Mouse (Mus musculus) C2C12 (cell line): ENCODE data around the gene Tmem14a. TPM values are rescaled to one million over a fixed set of nuclear protein-coding genes. Genes with fewer than 3 reads are reported as not detected.

Experiments used
- H3K27me3 ChIP-seq: one replicate; pipeline ENCODE4 v1.6.1; 2011; ENCODE audit not compliant: control insufficient read depth, insufficient read depth, insufficient read length
- H3K36me3 ChIP-seq: one replicate; pipeline ENCODE4 v1.6.1; 2011; ENCODE audit not compliant: control insufficient read depth, insufficient read depth
- H3K4me3 ChIP-seq: one replicate; pipeline ENCODE4 v1.5.1; 2011; ENCODE audit warnings: mild to moderate bottlenecking, control low read depth; ENCODE audit not compliant: poor library complexity, insufficient read depth, severe bottlenecking
- H3K79me2 ChIP-seq: one replicate; pipeline ENCODE4 v1.6.1; 2011; ENCODE audit not compliant: control insufficient read depth, insufficient read depth
- H3K79me3 ChIP-seq: one replicate; pipeline ENCODE4 v1.6.1; 2011; ENCODE audit warnings: low read depth, control low read depth
- H3ac ChIP-seq: one replicate; pipeline ENCODE3; 2011; ENCODE audit warnings: low read depth; ENCODE audit not compliant: control insufficient read depth, insufficient read length
- CEBPB ChIP-seq: IDR thresholded peaks from one replicate; pipeline ENCODE4 v1.6.1; 2011; ENCODE audit warnings: low read depth, mild to moderate bottlenecking, control low read depth, moderate library complexity
- CTCF ChIP-seq: IDR thresholded peaks from one replicate; pipeline ENCODE4 v1.5.1; 2011; ENCODE audit not compliant: control insufficient read depth, insufficient read depth, insufficient read length
- FOSL1 ChIP-seq: IDR thresholded peaks from one replicate; pipeline ENCODE4 v1.8.0; 2011; ENCODE audit warnings: mild to moderate bottlenecking, low read length; ENCODE audit not compliant: poor library complexity, insufficient read depth, severe bottlenecking
- MAX ChIP-seq: IDR thresholded peaks from one replicate; pipeline ENCODE4 v1.6.1; 2011; ENCODE audit warnings: mild to moderate bottlenecking, control low read depth
- MYOD1 ChIP-seq: IDR thresholded peaks from one replicate; pipeline ENCODE4 v1.6.1; 2011; ENCODE audit warnings: low read depth; ENCODE audit not compliant: control insufficient read depth, insufficient read length
- MYOG ChIP-seq: IDR thresholded peaks from one replicate; pipeline ENCODE4 v1.6.1; 2011; ENCODE audit not compliant: control insufficient read depth, insufficient read length; ENCODE audit errors: extremely low read depth
- USF1 ChIP-seq: IDR thresholded peaks from one replicate; pipeline ENCODE4 v1.6.1; 2011; ENCODE audit warnings: low read depth, mild to moderate bottlenecking, control low read depth, moderate library complexity
- polyA plus RNA-seq: library from polyadenylated mRNA; unstranded; fragments of >200 nt; fragmentation: generic; extraction: Trizol; gene quantifications from one replicate; pipeline ENCODE4 v1.2.1, GENCODE M21; 2012; ENCODE audit warnings: missing spikeins

Gene Tmem14a
- polyA plus RNA-seq, 1 experiment: 0.87 TPM

DNA sequence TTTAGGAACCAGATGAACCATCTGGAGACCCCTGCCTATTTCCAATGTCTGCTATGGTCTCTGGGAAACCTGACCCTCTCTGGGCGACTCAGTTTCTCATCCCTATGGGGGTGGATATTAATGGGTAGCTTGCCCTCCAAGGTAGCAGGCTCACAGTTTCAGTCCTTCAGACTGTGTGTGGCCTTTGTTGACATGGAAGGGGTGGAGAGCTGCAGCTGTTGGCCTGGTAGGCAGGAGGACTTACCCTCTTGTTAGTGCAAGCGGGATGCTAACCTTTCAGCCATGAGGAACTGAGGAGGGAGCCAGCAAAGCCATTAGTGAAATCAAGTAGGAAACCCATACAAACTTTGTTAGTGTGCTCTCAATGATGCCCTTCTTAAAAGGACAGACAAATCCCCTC lies 12.0 kb downstream of the Tmem14a start:
- Histone ChIP-seq H3K79me2 (no peaks in the 10 kb centered on the region), H3K36me3 (no peaks in the 10 kb centered on the region), H3K79me3 (no peaks in the 10 kb centered on the region), H3K4me3 (no peak overlapping the region), H3ac (no peak overlapping the region), H3K27me3 (no peaks in the 10 kb centered on the region)
- no peak for TF ChIP-seq CTCF
- TF ChIP-seq USF1: no peak
- TF ChIP-seq MYOD1: no peak
- TF ChIP-seq CEBPB: no peak
- TF ChIP-seq FOSL1: no peak
- no peak for TF ChIP-seq MAX
- TF ChIP-seq MYOG: no peak

DNA sequence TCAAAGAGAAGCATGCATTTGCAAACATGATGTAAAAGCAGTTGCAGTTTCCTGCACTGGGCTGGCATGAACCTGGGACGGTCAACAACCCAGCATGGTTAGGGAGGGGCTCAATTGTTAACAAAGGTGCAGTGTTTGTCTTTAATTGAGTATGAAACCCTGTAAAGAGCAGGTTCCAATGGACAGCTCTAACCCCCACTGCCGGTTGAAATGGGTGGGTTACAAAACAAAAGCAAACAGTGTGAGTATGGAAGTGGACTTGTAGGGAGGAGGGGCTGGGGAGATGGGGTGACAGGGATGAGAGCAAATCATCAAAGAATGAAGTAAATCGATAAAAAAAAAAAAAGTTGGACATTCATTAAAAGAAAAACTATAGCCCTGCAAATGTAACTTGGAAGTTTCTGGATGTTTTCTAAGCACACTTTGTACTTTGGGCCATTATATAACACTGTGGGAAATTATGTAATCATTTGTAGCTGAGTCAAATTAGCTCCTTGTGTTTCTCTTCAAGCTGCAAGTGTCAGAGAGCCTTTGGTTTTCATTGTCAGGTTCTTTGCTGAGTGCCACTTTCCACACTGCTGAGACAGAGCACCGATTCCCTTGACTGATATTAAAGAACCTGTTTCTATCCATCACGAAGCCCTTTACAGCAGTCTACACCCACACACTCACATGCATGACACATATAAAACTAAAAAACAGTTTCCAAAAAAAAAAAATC lies 13.5 kb downstream of the Tmem14a start:
- H3K79me3 ChIP-seq: no peaks in the 10 kb centered on the region
- no peaks in the 10 kb centered on the region for H3K27me3 ChIP-seq
- H3ac ChIP-seq: no peak overlapping the region
- TF ChIP-seq MAX (no peak), CEBPB (no peak), USF1 (no peak), CTCF (no peak), MYOG (no peak), MYOD1 (no peak), FOSL1 (no peak)
- no peak overlapping the region for H3K4me3 ChIP-seq
- no peaks in the 10 kb centered on the region for H3K36me3 ChIP-seq
- H3K79me2 ChIP-seq: no peaks in the 10 kb centered on the region

DNA sequence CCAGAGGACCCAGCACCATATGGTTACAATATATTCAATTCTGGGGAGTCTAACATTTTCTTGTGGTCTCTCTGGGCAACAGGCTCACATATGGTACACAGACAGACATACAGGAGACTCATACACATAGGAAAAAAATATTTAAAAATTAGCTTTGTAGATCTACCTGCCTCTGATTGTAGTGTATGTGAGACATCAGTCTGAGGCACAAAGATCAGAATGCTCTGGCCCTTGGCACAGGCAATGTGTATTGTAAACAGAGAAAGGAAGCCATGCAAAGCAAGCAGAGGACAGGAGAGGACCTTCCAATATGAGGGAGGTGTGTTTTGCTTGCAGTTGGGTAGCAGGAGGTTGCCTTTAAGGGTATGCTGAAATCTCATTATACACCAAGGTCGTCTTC lies 14.1 kb downstream of the Tmem14a start:
- no peak overlapping the region for H3ac ChIP-seq
- no peaks in the 10 kb centered on the region for H3K79me2 ChIP-seq
- TF ChIP-seq FOSL1: no peak
- TF ChIP-seq CEBPB: no peak
- TF ChIP-seq MAX: no peak
- TF ChIP-seq MYOD1: no peak
- no peak for TF ChIP-seq USF1
- TF ChIP-seq CTCF: no peak
- TF ChIP-seq MYOG: no peak

DNA sequence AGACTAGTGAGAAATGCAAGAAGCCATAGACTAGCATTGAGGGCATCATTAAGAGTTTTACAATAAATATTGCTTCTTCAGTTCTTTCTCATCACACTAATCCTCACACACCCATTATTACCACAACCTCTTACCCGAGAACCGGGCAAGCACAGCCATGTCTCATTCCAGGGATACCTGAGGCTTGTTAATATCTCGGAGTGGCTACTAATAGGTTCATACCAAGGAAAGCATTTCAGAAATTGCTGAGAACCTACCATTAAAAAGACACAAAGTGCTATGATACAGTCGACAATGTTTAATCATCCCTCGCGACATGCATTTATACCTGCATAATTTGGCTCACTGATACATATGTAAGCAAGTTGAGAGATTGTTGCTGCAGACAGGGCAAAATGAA lies 17.0 kb downstream of the Tmem14a start:
- Histone ChIP-seq H3K36me3 (no peaks in the 10 kb centered on the region), H3ac (no peak overlapping the region)

More for the DNA sequence above, 14.1 kb downstream of the Tmem14a start:
- Histone ChIP-seq H3K36me3 (no peaks in the 10 kb centered on the region), H3K27me3 (no peaks in the 10 kb centered on the region), H3K79me3 (no peaks in the 10 kb centered on the region), H3K4me3 (no peak overlapping the region)

DNA sequence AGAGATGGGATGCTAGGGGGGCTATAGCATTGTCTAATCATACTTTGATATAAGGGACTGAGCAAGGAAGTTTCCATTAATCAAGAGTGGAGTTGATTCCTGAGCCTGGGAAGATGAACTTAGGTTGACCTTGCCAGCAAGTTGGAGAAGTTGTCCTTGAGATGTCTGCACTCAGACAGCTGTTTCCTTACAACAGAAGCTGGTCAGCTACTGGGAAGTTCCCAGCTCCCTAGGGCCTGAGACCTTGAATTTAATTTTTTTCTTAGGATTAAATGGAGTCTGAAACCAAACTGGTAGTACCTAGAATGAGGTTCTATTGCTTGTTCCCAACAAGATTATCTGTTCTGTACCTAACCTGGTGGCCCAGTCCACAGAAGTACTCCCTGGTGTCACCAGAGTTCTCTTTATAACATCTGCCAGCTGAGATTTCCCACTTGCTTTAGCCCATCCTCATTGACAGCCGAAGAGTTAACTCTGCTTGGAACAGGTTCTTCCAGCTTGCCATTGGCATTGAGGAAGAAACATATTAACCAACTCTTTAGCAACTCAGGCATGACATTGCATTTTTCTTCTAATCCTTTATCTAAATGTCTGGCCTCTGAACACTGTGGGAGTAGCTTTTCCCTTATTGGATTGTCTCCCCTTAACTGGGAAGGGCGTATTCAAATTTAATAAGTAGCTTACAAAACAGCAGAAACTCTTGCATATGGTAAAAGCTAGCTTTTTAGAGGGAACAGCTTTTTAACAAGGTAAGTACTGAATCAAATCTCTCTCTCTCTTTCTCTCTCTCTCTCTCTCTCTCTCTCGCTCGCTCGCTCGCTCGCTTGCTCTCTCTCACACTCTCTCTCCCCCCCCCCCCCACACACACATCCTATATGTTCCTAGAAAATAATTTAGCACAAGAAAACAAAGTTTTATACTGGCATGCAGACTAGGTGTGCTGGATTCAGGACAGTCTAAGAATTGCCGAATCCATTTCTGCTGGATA lies 21.8 kb downstream of the Tmem14a start, which contains the start of gene Gsta3:
Gsta3 (plus strand) TSS at position 679 of the 988 bp plus-strand sequence.
- Histone ChIP-seq H3ac (no peak within 1 kb of the TSS), H3K36me3 (no peaks in the 10 kb centered on the region), H3K27me3 (no peaks in the 10 kb centered on the region), H3K79me2 (no peaks in the 10 kb centered on the region), H3K4me3 (no peak within 1 kb of the TSS), H3K79me3 (no peaks in the 10 kb centered on the region)
- TF ChIP-seq FOSL1 (no peak), MAX (no peak), CTCF (no peak), USF1 (no peak)

More for the DNA sequence above, 17.0 kb downstream of the Tmem14a start:
- H3K79me3 ChIP-seq: no peaks in the 10 kb centered on the region
- no peak overlapping the region for H3K4me3 ChIP-seq
- TF ChIP-seq CTCF (no peak), MYOG (no peak), CEBPB (no peak), MYOD1 (no peak), USF1 (no peak), FOSL1 (no peak), MAX (no peak)
- H3K27me3 ChIP-seq: no peaks in the 10 kb centered on the region
- H3K79me2 ChIP-seq: no peaks in the 10 kb centered on the region
